Mouse (Mus musculus) neural tube, embryonic 11.5 days (tissue): ENCODE results near the gene Dglucy. TPM values are rescaled to one million over a fixed set of nuclear protein-coding genes. Genes with fewer than 3 reads are reported as not detected.

ENCODE experiments used
- ATAC-seq: fragments of 200-750 bp; cut with Nextera tagmentation; 2 replicates; pipeline ENCODE4 v1.8.0; 2017; ENCODE audit warnings: moderate number of reproducible peaks, mild to moderate bottlenecking, moderate TSS enrichment, moderate library complexity; ENCODE audit not compliant: insufficient read depth, low FRiP score, low TSS enrichment
- DNase-seq: peaks from one replicate; pipeline ENCODE4 v3.0.0-alpha.2; 2015; ENCODE audit warnings: low spot score
- H3K27ac ChIP-seq: fragments of 300-500 bp; sonication (generic); 2 replicates; pipeline ENCODE4 v1.5.1; 2014; ENCODE audit warnings: low read depth, mild to moderate bottlenecking, low read length
- H3K27me3 ChIP-seq: fragments of 300-500 bp; sonication (generic); 2 replicates; pipeline ENCODE4 v1.6.1; 2014; ENCODE audit warnings: mild to moderate bottlenecking, low read length, mixed read lengths; ENCODE audit not compliant: control insufficient read depth, insufficient read depth
- H3K36me3 ChIP-seq: fragments of 300-500 bp; sonication (generic); 2 replicates; pipeline ENCODE4 v1.6.1; 2014; ENCODE audit warnings: mild to moderate bottlenecking, low read length, moderate library complexity, mixed read lengths; ENCODE audit not compliant: control insufficient read depth, insufficient read depth
- H3K4me1 ChIP-seq: fragments of 300-500 bp; sonication (generic); 2 replicates; pipeline ENCODE4 v1.6.1; 2014; ENCODE audit warnings: low read length, mixed read lengths; ENCODE audit not compliant: control insufficient read depth, insufficient read depth
- H3K4me2 ChIP-seq: fragments of 300-500 bp; sonication (generic); 2 replicates; pipeline ENCODE4 v1.6.1; 2014; ENCODE audit warnings: low read depth, mild to moderate bottlenecking, moderate library complexity
- H3K4me3 ChIP-seq: fragments of 300-500 bp; sonication (generic); 2 replicates; pipeline ENCODE4 v1.5.1; 2014; ENCODE audit warnings: low read depth, low read length
- H3K9ac ChIP-seq: fragments of 300-500 bp; sonication (generic); 2 replicates; pipeline ENCODE4 v1.6.1; 2014; ENCODE audit warnings: mild to moderate bottlenecking, low read length
- H3K9me3 ChIP-seq: fragments of 300-500 bp; sonication (generic); 2 replicates; pipeline ENCODE4 v1.6.1; 2016; ENCODE audit warnings: low read length; ENCODE audit not compliant: control insufficient read depth
- WGBS: fragments of 180-500 bp; shearing (Covaris S2); extraction: QIAGEN DNeasy Blood & Tissue Kit; methylation state at CpG from one replicate; pipeline ENCODE4 v1.1.7; 2014; 5-methylcytosine and 5-hydroxymethylcytosine counted together
- polyA plus RNA-seq: library from polyadenylated mRNA; unstranded; fragments of >200 nt; fragmentation: Nextera tagmentation; extraction: Ambion mirVana; gene quantifications from 2 replicates; pipeline ENCODE4 v1.2.1, GENCODE M21; 2014

Dglucy gene
- polyA plus RNA-seq, 1 experiment from 2014 or later, result 0.73 TPM

- no peaks in the 10 kb centered on the region for H3K4me1 ChIP-seq
- H3K9ac ChIP-seq, result no peak overlapping the region
- no peak overlapping the region for H3K4me3 ChIP-seq
- no peaks in the 10 kb centered on the region for H3K27me3 ChIP-seq
- H3K27ac ChIP-seq, result no peak overlapping the region
- H3K9me3 ChIP-seq, result no peaks in the 10 kb centered on the region
- peaks cover 2% of the 10 kb centered on the region for H3K36me3 ChIP-seq
- WGBS, result 96% methylated on average over 14 of the region's 14 CpGs
- DNase-seq, result no peak
- no peak for ATAC-seq
- H3K4me2 ChIP-seq, result no peak overlapping the region
Observed at GRCm38 (mm10) chr12:100931653-100932052, 152.8 kb downstream of the Dglucy start.

DNA sequence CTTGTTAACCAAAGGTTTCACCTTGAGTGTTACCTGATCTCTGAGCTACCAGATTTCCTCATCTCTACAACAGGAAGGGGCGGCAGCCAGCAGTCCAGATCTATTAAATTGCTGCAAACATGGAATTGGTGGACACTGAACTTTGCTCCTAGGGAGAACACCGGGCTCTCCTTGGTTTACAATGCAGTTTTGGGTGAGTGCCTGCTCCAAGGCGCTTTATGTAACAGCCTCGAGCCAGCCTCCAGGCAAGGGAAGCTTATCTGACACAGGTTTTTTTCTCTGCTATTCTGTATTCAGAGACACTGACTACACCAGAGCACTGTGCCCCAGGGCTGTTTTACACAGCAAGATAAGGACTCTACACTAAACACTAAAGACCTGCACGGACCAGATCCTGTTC is 155.9 kb downstream of the Dglucy start:
- WGBS, result 93% methylated on average over 5 of the region's 5 CpGs
- no peak for ATAC-seq
- no peaks in the 10 kb centered on the region for H3K4me1 ChIP-seq
- H3K9ac ChIP-seq, result no peak overlapping the region
- no peaks in the 10 kb centered on the region for H3K27me3 ChIP-seq
- H3K36me3 ChIP-seq, result peaks cover 4% of the 10 kb centered on the region
- no peaks in the 10 kb centered on the region for H3K9me3 ChIP-seq
- no peak for DNase-seq
- no peak overlapping the region for H3K27ac ChIP-seq
- H3K4me3 ChIP-seq, result no peak overlapping the region
- no peak overlapping the region for H3K4me2 ChIP-seq

GRCm38 (mm10) chr12:100936116-100936515 is 157.3 kb downstream of the Dglucy start:
- Histone ChIP-seq H3K9me3 (no peaks in the 10 kb centered on the region), H3K36me3 (peaks cover 4% of the 10 kb centered on the region), H3K4me1 (no peaks in the 10 kb centered on the region), H3K4me3 (no peak overlapping the region), H3K9ac (no peak overlapping the region), H3K4me2 (no peak overlapping the region), H3K27me3 (no peaks in the 10 kb centered on the region), H3K27ac (no peak overlapping the region)
- peak; percentile 80 for DNase-seq
- ATAC-seq, result peak; percentile 69; the same call in 1 of the 2 replicates
- WGBS, result 22% methylated on average over 2 of the region's 2 CpGs

DNA sequence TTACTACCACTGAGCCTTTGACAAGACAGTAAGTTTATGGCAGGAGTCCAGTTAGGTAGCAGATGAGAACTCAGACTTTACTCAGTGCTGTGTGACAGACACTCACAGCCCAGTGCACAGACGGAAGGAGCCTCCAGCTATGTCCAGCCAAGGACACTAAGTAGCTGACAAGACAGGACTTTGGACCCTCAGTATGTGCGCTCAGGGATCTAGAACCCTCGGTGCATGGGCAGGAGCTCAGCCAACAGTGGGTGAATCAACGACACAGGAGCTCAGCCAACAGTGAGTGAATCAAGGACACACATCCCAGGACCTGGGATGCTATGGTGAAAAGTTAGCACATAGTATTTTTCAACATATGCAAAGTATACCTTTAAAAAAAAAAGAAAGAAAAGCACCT is 157.9 kb downstream of the Dglucy start:
- H3K4me1 ChIP-seq, result no peaks in the 10 kb centered on the region
- no peak overlapping the region for H3K9ac ChIP-seq
- no peak overlapping the region for H3K4me2 ChIP-seq
- WGBS, result 91% methylated on average over 4 of the region's 4 CpGs
- no peaks in the 10 kb centered on the region for H3K9me3 ChIP-seq
- peaks cover 4% of the 10 kb centered on the region for H3K36me3 ChIP-seq
- no peak overlapping the region for H3K27ac ChIP-seq
- DNase-seq (no peak), ATAC-seq (no peak)
- H3K27me3 ChIP-seq, result no peaks in the 10 kb centered on the region
- no peak overlapping the region for H3K4me3 ChIP-seq

- H3K27ac ChIP-seq, result no peak overlapping the region
- WGBS, result 87% methylated on average over 21 of the region's 21 CpGs
- H3K9ac ChIP-seq, result no peak overlapping the region
Observed at GRCm38 (mm10) chr12:100937441-100938360, 158.8 kb downstream of the Dglucy start.

GRCm38 (mm10) chr12:100941361-100941760 is 162.5 kb downstream of the Dglucy start:
- no peak overlapping the region for H3K27ac ChIP-seq
- H3K4me3 ChIP-seq, result no peak overlapping the region
- no peak overlapping the region for H3K4me2 ChIP-seq
- no peaks in the 10 kb centered on the region for H3K27me3 ChIP-seq
- H3K36me3 ChIP-seq, result peaks cover 9% of the 10 kb centered on the region
- no peaks in the 10 kb centered on the region for H3K4me1 ChIP-seq
- 89% methylated on average over 3 of the region's 3 CpGs for WGBS
- no peaks in the 10 kb centered on the region for H3K9me3 ChIP-seq
- ATAC-seq (no peak), DNase-seq (no peak)
- H3K9ac ChIP-seq, result no peak overlapping the region

More at GRCm38 (mm10) chr12:100937441-100938360, 158.8 kb downstream of the Dglucy start:
- Histone ChIP-seq H3K36me3 (peaks cover 4% of the 10 kb centered on the region; the same call in 1 of the 2 replicates), H3K27me3 (no peaks in the 10 kb centered on the region), H3K4me3 (no peak overlapping the region), H3K4me1 (no peaks in the 10 kb centered on the region), H3K9me3 (no peaks in the 10 kb centered on the region), H3K4me2 (no peak overlapping the region)
- DNase-seq, result no peak
- no peak for ATAC-seq

DNA sequence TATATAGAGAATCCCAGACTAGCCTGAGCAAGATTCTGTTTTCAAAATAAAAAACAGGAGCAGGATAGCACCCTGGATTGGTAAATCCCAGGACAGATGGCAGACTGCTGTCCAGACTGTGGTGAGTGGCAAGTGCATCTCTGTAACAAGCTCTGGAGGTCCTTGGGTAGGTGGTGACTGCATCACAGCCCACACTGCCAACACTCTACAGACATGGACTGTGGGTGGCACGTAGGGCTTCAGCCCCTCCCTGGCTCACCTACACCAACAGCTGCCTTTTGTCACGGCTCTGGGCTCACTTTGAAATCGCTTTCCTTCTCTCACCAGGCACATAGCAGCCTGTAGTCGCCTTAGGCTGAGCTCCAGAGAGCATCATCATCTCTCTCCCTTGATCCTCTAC is 164.3 kb downstream of the Dglucy start:
- WGBS, result 80% methylated on average over 4 of the region's 4 CpGs
- ATAC-seq, result no peak

DNA sequence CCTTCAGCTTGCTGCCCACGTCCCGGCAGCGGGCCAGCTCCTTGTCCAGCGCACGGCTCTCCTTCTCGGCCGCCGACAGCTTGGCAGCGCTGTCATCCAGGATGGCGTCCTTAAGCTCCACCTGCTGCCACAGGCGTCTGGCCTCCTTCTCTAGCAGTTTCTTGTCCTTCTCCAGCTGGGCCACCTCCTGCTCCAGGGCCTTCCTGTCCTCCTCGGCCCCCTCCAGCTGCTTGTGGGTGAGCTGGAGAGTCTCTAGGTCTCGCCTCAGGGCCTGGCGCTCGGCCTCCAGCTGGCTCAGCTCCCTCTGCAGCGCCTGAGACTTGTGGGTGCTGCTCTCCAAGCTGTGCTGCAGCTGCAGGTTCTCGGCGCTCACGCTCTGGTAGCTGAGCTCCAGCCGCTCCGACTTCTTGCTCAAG is 166.1 kb downstream of the Dglucy start:
- no peak for ATAC-seq
- Histone ChIP-seq H3K9ac (no peak overlapping the region), H3K9me3 (no peaks in the 10 kb centered on the region), H3K27ac (no peak overlapping the region), H3K4me1 (no peaks in the 10 kb centered on the region), H3K36me3 (peaks cover 10% of the 10 kb centered on the region), H3K27me3 (no peaks in the 10 kb centered on the region), H3K4me3 (no peak overlapping the region), H3K4me2 (no peak overlapping the region)
- 90% methylated on average over 21 of the region's 21 CpGs for WGBS
- DNase-seq, result no peak

More for the DNA sequence above, 164.3 kb downstream of the Dglucy start:
- H3K27ac ChIP-seq, result no peak overlapping the region
- H3K4me2 ChIP-seq, result no peak overlapping the region
- H3K9me3 ChIP-seq, result no peaks in the 10 kb centered on the region
- H3K4me1 ChIP-seq, result no peaks in the 10 kb centered on the region
- no peaks in the 10 kb centered on the region for H3K27me3 ChIP-seq
- DNase-seq, result no peak
- H3K4me3 ChIP-seq, result no peak overlapping the region
- H3K9ac ChIP-seq, result no peak overlapping the region
- H3K36me3 ChIP-seq, result peaks cover 15% of the 10 kb centered on the region

DNA sequence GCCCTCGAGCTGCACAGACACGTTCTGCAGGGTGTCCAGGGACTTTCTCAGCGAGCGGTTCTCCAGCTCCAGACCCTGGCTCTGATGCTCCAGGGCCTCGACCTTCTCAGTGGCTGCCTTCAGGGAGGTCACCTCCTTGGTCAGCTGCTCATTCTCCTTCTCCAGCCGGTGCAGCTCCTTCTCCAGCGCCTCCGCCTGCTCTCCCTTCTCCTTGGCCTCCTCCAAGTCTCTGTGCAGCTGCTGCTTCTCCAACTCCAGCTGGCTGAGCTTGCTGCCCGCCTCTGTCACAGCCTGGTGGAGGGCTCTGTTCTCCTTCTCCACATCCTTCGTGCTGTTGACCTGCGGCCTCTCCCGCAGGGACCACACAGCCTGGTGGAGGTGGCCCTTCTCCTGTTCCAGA is 166.6 kb downstream of the Dglucy start:
- H3K9ac ChIP-seq, result no peak overlapping the region
- H3K27me3 ChIP-seq, result no peaks in the 10 kb centered on the region
- DNase-seq (no peak), ATAC-seq (no peak)
- H3K4me1 ChIP-seq, result no peaks in the 10 kb centered on the region
- H3K4me3 ChIP-seq, result no peak overlapping the region
- H3K9me3 ChIP-seq, result no peaks in the 10 kb centered on the region
- H3K27ac ChIP-seq, result no peak overlapping the region
- peaks cover 10% of the 10 kb centered on the region for H3K36me3 ChIP-seq
- WGBS, result 89% methylated on average over 12 of the region's 12 CpGs
- H3K4me2 ChIP-seq, result no peak overlapping the region
